Mouse (Mus musculus) splenic B cell, adult 2 months (primary cell): ENCODE measurements around the gene Znfx1.

Experiments used
- DNase-seq: peaks from one replicate; pipeline ENCODE4 v3.0.0-alpha.2; 2011; ENCODE audit warnings: low read depth, low spot score
- H3K27me3 ChIP-seq: 2 replicates; pipeline ENCODE4 v1.6.1; 2012; ENCODE audit warnings: mild to moderate bottlenecking, low read length, moderate library complexity, mixed read lengths; ENCODE audit not compliant: control insufficient read depth, poor library complexity, insufficient read depth, severe bottlenecking
- H3K36me3 ChIP-seq: 2 replicates; pipeline ENCODE4 v1.6.1; 2012; ENCODE audit warnings: mild to moderate bottlenecking, low read length, moderate library complexity, mixed read lengths; ENCODE audit not compliant: control insufficient read depth, poor library complexity, insufficient read depth, severe bottlenecking

The Znfx1 gene

GRCm38 (mm10) chr2:167063906-167064496, 1.2 kb upstream of the Znfx1 start:
- H3K27me3 ChIP-seq = no peaks in the 10 kb centered on the region
- no peak for DNase-seq

DNA sequence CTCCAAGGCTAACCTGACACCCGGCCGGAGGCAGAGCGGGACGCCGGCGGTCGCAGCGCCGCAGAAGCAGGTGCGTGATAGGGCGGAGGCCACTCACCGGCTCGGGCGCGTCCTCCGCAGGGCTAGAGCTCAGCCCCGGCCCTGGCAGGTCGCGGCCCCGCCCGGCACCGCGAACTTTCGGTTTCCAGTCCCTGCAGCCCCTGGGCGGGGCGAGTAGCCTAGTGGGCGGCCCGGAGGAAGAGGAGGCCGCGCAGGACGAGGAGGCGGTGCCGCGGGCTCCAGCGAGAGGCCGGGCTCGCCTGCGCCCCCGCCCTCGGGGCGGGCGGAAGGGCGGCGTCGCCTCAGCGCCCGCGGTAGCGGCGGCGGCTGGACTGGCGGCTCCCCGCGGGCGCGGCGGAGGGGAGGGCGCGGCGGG, 311 bp downstream of the Znfx1 start:
- H3K27me3 ChIP-seq = no peaks in the 10 kb centered on the region
- DNase-seq = peak; percentile 97
- peaks cover 13% of the 10 kb centered on the region for H3K36me3 ChIP-seq

More at GRCm38 (mm10) chr2:167063906-167064496, 1.2 kb upstream of the Znfx1 start:
- peaks cover 10% of the 10 kb centered on the region for H3K36me3 ChIP-seq

DNA sequence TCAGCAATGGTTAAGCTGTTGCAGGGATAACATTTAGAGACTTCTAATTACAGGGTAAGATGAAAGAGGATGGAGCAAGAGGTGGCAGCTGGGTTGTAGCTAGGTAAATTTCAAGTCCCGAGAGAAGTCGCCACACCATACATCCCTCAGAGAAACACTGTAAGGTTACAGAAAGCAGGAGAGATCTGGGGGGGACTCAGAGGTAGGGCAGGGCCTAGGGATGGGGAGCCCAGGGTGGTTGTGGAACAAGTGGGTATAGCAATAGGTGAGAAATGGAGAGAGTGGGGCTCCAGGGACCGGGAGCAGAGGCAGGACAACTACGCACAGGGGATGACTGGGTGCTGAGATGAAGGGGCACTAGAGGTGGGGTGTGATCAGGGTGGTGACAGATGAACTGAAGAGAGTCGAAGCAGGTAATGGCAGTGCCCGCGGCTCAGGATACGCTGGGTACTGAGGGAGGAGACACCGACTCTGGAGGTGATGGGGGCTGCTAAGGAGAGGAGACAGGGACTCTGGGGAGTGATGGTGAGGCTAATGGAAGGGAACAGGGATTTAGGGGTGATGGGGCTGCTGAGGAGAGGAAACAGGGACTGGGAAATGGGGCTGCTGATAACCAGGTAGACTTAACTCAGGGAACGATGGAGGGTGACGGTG, 1.3 kb downstream of the Znfx1 start:
- Histone ChIP-seq H3K27me3 (no peaks in the 10 kb centered on the region), H3K36me3 (peaks cover 14% of the 10 kb centered on the region)
- no peak for DNase-seq

- Histone ChIP-seq H3K27me3 (no peaks in the 10 kb centered on the region), H3K36me3 (peaks cover 13% of the 10 kb centered on the region)
- no peak for DNase-seq
These were observed 2.1 kb downstream of the Znfx1 start for GRCm38 (mm10) chr2:167060761-167061160.

DNA sequence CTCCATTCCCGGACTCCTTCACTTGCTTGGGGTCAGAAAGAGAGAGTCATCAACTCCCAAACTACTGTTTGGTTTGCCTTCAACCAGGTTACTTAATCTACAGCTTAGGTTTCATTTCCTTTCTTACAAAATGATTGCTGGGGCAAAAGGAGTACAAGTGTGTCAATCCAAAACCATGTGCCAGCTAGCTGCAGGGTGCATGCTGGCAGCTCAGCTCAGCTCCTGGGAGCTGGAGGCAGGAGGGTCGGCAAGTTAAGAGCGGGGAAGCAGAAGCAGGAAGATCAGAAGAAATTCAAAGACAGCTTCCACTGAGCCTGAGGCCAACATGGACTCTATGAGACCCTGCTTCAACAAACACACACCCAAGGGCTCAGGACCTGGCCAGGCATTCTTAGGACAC, 2.5 kb downstream of the Znfx1 start:
- no peak for DNase-seq
- Histone ChIP-seq H3K27me3 (no peaks in the 10 kb centered on the region), H3K36me3 (peaks cover 13% of the 10 kb centered on the region)

DNA sequence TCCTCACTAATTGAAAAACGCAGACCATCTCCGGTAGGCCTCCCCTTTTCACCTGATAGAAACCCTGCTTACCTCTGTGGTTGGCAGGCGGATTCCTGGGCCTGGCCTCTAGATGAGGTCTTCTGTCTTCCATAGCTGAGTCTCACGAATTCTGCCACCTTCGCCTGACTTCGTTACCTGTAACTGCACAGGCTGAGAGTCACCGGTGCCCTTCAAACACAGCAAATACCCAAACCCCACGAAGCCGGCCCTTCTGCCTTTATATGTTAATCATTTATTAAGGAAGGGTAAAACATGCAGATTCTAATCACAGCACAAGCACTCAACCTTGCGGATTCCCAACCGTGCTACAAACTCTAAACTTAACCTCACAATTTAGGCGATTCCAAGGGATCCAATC, 2.9 kb downstream of the Znfx1 start:
- Histone ChIP-seq H3K27me3 (no peaks in the 10 kb centered on the region), H3K36me3 (peaks cover 13% of the 10 kb centered on the region)
- no peak for DNase-seq

- peaks cover 15% of the 10 kb centered on the region for H3K36me3 ChIP-seq
- H3K27me3 ChIP-seq = no peaks in the 10 kb centered on the region
- DNase-seq = no peak
These were observed 3.3 kb downstream of the Znfx1 start for GRCm38 (mm10) chr2:167059536-167059935.

GRCm38 (mm10) chr2:167058814-167059387, 3.9 kb downstream of the Znfx1 start:
- Histone ChIP-seq H3K36me3 (peaks cover 17% of the 10 kb centered on the region), H3K27me3 (no peaks in the 10 kb centered on the region)
- DNase-seq = no peak

DNA sequence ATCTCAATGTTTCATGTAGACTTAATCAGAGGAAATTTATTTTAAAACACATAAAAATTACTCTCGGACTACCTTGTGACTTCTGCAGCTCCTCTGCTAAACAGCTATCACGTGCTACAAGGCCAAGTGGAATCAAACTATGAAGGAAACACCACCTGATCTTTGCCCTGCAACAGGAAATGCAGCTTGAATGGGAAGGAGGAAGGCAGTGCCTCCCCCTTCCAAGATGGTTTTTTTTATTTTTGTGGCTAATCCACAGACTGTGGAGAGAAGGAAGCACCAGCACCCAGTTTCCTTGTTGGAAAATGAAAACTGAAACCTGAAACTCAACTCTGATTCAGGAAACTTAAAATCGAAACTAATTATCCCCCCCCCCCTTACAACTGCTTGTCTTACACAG, 4.6 kb downstream of the Znfx1 start:
- no peak for DNase-seq
- H3K36me3 ChIP-seq = peaks cover 19% of the 10 kb centered on the region
- no peaks in the 10 kb centered on the region for H3K27me3 ChIP-seq

DNA sequence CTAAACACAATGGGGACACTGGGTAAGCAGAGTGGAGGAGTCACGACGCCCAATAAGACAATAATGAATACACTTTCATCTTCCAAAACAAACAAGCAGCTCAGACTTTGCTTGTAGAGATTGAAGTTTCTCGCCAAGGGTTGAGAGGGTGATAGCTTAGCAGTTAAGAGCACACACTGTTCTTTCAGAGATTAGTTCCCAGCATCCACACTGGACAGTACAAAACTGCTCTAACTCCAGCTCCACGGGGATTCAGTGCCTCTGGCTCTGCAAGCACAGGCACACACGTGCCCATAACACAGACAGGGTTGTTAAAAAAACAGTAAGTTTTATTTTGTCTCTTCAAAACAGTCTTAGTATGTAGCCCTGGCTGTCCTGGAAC, 5.9 kb downstream of the Znfx1 start:
- Histone ChIP-seq H3K27me3 (no peaks in the 10 kb centered on the region), H3K36me3 (peaks cover 19% of the 10 kb centered on the region)
- DNase-seq = no peak

DNA sequence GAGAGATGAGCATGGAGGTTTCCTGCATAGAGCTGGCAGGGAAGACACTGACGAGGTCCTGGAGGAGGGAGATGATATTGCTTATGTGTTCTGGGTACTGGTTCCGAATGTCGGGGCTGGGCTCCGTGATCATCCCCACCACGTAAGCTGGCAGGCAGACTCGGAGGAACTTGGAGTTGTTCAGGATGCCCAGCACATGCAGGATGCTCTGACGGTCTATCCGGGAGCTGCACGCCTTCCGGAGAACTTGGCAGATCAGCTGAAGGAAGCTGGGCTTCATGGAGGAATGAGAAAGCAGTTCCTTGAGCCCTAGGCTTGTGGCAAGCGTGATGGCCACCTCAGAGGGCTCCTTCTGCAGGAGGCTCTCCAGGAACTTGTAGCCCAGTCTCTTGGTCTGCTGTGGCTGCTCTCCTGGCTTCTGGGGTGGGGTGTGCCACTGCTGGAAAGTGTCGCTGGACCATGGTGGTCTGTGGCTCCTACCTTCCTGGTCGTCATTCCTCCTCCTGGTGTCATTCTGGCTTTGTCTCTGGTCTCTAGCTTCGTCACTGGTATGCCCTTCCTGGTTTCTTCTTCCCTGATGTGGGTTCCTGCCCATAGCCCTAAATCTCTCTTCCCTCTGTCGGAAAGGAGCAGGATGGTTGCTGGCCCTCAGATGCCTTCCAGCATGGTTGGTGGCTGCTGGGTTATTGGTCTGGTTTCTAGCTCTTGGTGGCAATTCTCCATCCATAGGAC, 6.4 kb downstream of the Znfx1 start:
- H3K27me3 ChIP-seq = no peaks in the 10 kb centered on the region
- DNase-seq = no peak
- peaks cover 19% of the 10 kb centered on the region for H3K36me3 ChIP-seq

GRCm38 (mm10) chr2:167055386-167055785, 7.4 kb downstream of the Znfx1 start:
- H3K36me3 ChIP-seq = peaks cover 19% of the 10 kb centered on the region
- no peak for DNase-seq
- H3K27me3 ChIP-seq = no peaks in the 10 kb centered on the region

- H3K27me3 ChIP-seq = no peaks in the 10 kb centered on the region
- DNase-seq = no peak
- peaks cover 17% of the 10 kb centered on the region for H3K36me3 ChIP-seq
These were observed 9.5 kb downstream of the Znfx1 start for GRCm38 (mm10) chr2:167053127-167053844.

DNA sequence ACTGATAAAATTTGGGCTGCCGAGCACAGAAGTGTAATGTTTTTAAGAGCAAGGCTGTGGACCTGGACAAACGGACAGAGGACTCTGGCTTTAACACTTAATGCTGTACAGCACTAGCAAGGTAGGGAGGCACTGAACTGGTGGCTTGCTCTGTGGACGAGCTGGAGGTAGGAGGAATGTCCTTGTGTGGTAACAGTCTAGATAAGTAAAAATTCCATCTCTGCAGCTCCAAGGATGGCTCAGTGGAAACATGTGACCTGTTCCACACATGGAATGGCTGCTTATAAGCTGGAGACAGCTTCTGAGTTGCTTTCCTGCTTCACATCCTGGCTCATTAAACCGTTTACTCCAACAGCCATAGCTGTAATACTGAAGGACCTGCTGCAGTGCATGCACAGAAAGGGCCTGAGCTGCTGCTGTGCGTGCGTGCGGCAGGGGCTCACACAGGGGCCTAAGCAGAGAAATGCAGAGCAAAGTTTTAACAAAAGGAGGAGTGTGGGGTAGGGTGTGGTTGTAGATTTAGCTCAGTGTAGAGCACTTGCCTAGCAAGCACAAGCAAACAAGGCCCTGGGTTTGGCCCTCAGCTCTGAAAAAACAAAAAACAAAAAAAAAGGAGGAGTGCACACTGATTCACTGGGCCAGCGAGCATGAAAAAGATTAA, 14.0 kb downstream of the Znfx1 start:
- Histone ChIP-seq H3K36me3 (peaks cover 16% of the 10 kb centered on the region), H3K27me3 (no peaks in the 10 kb centered on the region)
- no peak for DNase-seq
